Mouse (Mus musculus): Measurements from ENCODE around the gene Cr1l. TPM values are rescaled to one million over a fixed set of nuclear protein-coding genes. Genes with fewer than 3 reads are reported as not detected.

Cr1l gene
- polyA plus RNA-seq, 1 experiment from 2014 or later: 46.2 TPM

GRCm38 (mm10) chr1:195091699-195092219 lies 39.6 kb downstream of the Cr1l start:
- no peak for DNase-seq (ENCODE audit: extremely low spot score, low spot score)
- Histone ChIP-seq H3K27ac (peak overlapping the region; percentile 83), H3K9me3 (no peaks in the 10 kb centered on the region), H3K27me3 (ENCODE audit: poor library complexity, severe bottlenecking) (no peaks in the 10 kb centered on the region), H3K4me3 (peak overlapping the region; percentile 59), H3K36me3 (replicated peaks) (peaks cover 6% of the 10 kb centered on the region; the same call in 1 of the 2 replicates), H3K4me1 (peaks cover 14% of the 10 kb centered on the region)
- 18% methylated on average over 11 of the region's 11 CpGs for WGBS

GRCm38 (mm10) chr1:195082142-195082541 lies 49.2 kb downstream of the Cr1l start:
- Histone ChIP-seq H3K4me3 (no peak overlapping the region), H3K27me3 (ENCODE audit: poor library complexity, severe bottlenecking) (no peaks in the 10 kb centered on the region), H3K4me1 (no peaks in the 10 kb centered on the region), H3K36me3 (replicated peaks) (no peaks in the 10 kb centered on the region), H3K27ac (no peak overlapping the region), H3K9me3 (no peaks in the 10 kb centered on the region)
- no peak for DNase-seq (ENCODE audit: extremely low spot score, low spot score)

Other genes starting within 250 kb of the Cr1l start
- 57.8 and 60.0 TPM in 2 replicates for gene Cd34, start 192.8 kb downstream of the Cr1l start, polyA plus RNA-seq (2016; fragmentation: Nextera tagmentation; extraction: Ambion mirVana)
- gene Cd46, start 39.3 kb downstream of the Cr1l start, polyA plus RNA-seq (2016; fragmentation: Nextera tagmentation; extraction: Ambion mirVana): 0.46 and 0.86 TPM in 2 replicates
- gene Cr2, start 45.1 kb upstream of the Cr1l start, polyA plus RNA-seq (2016; fragmentation: Nextera tagmentation; extraction: Ambion mirVana): 0.41 and 0.64 TPM in 2 replicates

Data from forebrain, embryonic 10.5 days (tissue).